Mouse (Mus musculus) heart, postnatal 14 days (tissue): ENCODE results near the gene Zfp950. TPM values are rescaled to one million over a fixed set of nuclear protein-coding genes. Genes with fewer than 3 reads are reported as not detected.
A peak's percentile ranks its signal among the peaks of the same experiment; 100 is the strongest.
"Not testable (repeated sequence)": the region's sequence is repeated elsewhere in the genome, so short reads cannot be mapped to it uniquely, and the experiment has no call there.

ENCODE experiments used
- DNase-seq, 2 experiments: peaks; one replicate each; pipeline ENCODE4 v3.0.0; 2021 to 2022
- intact Hi-C: fragments of 180-260 bp; cut with DNase I; formaldehyde crosslinking; loops from one replicate; pipeline ENCODE4 v1.15.1; 2025
- long read RNA-seq, 2 experiments: library from polyadenylated mRNA; stranded (forward); transcript quantifications; one replicate each; pipeline ENCODE4 v2.0.0; 2021
- total RNA-seq, 2 experiments: library from RNA; stranded (reverse); gene quantifications; 2 replicates each; pipeline ENCODE4 v1.2.3; 2021

Zfp950 gene
- total RNA-seq: 10 to 100 TPM in 1 of 2 experiments, 1 to 10 TPM in 1; 9.9 to 14.8 TPM
- long read RNA-seq, experiment 1, full-length matches to known transcripts: 4 of 4 reads
- long read RNA-seq, experiment 1, partial matches to known transcripts: 0 of 4 reads
- long read RNA-seq, experiment 1, other reads (novel, unspliced or antisense): 0 of 4 reads
- long read RNA-seq, experiment 2, full-length matches to known transcripts: 5 of 7 reads
- long read RNA-seq, experiment 2, partial matches to known transcripts: 1 of 7 reads
- long read RNA-seq, experiment 2, other reads (novel, unspliced or antisense): 1 of 7 reads

GRCm38 (mm10) chr19:61140342-61141206 is at the start of gene Zfp950:
Zfp950 (minus strand) TSS chr19:61140840.
- intact Hi-C loops: no loop called here
- peak; percentile 74 to 82 for DNase-seq

DNA sequence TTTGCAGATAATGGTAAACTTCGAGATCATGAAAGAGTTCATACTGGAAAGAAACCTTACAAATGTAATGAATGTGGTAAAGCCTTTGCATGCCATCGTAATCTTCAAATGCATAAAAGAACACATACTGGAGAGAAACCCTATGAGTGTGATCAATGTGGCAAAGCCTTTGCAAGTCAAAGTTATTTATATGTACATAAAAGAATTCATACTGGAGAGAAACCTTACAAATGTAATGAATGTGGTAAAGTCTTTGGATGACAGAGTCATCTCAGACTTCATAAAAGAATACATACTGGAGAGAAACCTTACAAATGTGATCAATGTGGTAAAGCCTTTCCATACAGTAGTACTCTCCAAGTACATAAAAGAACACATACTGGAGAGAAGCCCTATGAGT is 43.0 kb upstream of the Zfp950 start, which contains the start of gene Gm6020:
TSS of gene Gm6020 (plus strand) at position 301 of the 400 bp plus-strand sequence.
- DNase-seq, intact Hi-C loops: not testable (repeated sequence)

GRCm38 (mm10) chr19:61175756-61176324 is 35.2 kb upstream of the Zfp950 start, which contains the start of gene Gm7102:
Gm7102 (minus strand) TSS chr19:61176309.
- intact Hi-C loops: no loop called here
- DNase-seq: no peak

DNA sequence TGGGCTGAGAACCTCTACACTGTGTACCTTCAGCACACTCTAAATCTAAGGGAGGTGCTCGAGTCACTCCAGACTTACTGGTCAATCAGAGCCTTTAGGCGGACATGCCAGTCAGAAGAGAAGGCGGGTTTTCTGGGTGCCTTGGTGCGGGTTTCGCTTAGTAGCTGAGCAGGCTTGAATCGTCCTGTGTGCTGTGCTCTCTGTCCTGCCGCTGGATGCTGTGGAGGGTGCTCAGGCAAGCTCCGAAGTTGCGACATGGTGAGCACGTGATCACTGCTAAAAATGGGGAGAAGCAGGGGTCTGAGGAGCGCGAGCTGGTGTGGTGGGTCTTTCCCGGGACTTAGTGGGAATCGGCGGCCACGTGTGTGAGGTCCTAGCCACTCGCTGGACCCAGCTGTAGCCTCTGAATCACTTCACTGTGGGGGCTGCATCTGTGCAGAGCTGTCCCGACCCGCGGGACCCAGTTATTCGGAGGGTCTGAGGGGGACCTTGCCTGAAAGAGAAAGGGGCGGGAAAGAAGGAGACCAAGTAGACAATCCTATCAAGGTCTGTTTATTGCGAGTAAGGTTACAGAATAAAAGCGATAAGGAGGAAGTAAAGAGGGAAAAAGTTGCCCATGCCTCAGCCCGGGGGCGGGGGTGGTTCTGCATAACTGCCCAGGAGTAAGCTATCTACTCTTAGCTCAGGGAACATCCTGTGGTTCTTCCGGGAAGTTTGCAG is 11.2 kb upstream of the Zfp950 start:
- intact Hi-C loops: no loop called here
- DNase-seq: no peak

DNA sequence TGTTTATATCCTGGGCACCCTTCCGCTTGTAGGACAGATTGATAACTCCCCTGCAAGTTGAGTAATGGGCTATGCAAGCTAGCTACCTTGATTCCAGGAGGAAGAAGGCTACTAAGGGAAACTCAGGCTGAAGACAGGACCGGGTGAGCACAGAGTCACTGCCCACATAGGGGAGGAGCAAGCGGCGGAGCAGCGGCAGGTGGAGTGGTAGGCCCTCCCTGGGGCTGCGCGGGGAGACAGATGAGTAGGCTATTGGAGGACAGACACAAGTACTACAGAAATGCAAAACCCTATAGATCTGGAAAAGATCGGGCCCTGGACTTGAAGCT is 10.7 kb upstream of the Zfp950 start:
- intact Hi-C loops: no loop called here
- DNase-seq: no peak

DNA sequence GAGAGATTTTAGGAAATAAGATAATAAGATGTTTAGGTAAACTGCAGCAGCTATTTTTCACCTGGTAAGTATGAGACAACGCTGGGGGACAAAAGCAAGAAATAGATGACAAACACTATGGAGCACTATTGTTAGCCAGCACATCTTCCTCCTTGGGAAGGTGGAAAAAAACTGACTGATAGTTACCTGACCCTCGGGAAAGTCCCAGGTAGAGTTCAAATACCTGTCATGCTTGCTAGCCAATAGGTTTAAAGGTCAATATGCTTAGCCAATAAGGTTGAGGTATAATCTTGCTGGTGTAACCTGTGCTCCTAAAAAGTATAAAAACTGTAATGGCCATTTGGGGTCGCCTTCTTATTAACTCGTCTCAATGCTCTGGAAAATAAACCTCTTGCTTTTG is 659 bp upstream of the Zfp950 start:
- DNase-seq: no peak
- intact Hi-C loops: no loop called here

- no peak for DNase-seq
- intact Hi-C loops: no loop called here
Observed at GRCm38 (mm10) chr19:61138655-61139054, 2.0 kb downstream of the Zfp950 start.

GRCm38 (mm10) chr19:61131096-61131495 is 9.5 kb downstream of the Zfp950 start:
- intact Hi-C loops: no loop called here
- DNase-seq: no peak

GRCm38 (mm10) chr19:61110184-61110583 is 30.5 kb downstream of the Zfp950 start:
- intact Hi-C loops: no loop called here
- DNase-seq: no peak

DNA sequence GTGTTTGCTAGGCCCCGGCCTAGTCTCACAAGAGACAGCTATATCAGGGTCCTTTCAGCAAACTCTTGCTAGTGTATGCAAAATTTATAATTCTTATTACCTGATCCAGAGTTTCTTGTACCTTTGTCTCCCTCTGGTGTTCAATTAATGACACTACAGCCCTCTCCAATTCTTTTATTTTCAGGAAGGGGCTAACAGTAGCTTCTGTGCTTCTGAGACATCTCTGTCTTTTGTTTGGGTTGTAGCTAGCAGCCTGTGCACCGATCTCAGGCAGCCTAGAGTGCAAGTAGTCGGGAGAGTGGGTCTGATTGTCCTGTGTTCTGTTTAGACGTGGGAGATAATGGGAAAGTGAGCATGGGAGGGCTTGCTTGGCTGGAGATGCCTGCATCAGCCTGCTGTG is 42.9 kb downstream of the Zfp950 start:
- no peak for DNase-seq
- intact Hi-C loops: no loop called here

DNA sequence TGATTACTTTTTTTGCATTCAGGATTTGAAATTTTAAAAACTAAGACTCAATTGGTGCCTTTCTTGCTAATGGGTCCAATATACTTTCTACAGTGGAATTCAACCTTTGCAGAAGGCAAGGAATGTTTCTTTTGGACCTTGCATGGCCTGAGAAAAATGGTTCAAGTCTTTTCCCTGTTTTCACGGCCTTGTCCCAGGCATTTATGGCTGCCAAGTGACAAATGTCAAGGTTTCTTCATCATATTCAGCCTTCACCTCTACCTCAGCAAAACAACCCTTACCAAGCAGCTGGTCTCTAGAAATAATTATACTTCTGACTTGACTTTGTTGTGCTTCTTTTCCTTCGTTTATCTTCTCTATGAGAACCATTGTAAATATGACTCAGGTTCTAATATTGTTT is 43.9 kb downstream of the Zfp950 start:
- intact Hi-C loops: no loop called here

GRCm38 (mm10) chr19:61090541-61090940 is 50.1 kb downstream of the Zfp950 start:
- intact Hi-C loops: no loop called here
- DNase-seq: no peak

More for the DNA sequence above, 43.9 kb downstream of the Zfp950 start:
- DNase-seq: no peak

GRCm38 (mm10) chr19:61089001-61089400 is 51.6 kb downstream of the Zfp950 start:
- intact Hi-C loops: no loop called here
- DNase-seq: no peak

DNA sequence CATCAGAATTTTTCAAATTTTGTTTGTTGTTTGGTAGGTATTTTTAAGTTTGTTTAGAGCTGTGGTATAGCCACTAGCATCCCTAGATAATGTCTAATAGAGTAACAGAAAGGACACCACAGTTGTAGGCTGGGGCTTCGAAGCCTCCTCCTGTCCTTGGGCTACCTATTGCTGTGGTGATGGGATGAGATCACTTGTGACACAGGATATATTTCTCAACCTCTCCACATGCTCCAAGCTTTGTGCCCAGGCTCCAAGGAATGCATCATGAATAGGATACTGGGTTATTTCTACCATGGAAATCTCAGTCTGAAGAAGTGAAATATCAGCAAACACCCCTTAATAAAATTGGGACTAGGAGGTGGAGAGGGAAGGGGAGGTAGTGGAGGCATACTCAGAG is 52.9 kb downstream of the Zfp950 start:
- intact Hi-C loops: no loop called here

GRCm38 (mm10) chr19:61085217-61085616 is 55.4 kb downstream of the Zfp950 start:
- intact Hi-C loops: no loop called here
- no peak for DNase-seq

More for the DNA sequence above, 52.9 kb downstream of the Zfp950 start:
- no peak for DNase-seq

DNA sequence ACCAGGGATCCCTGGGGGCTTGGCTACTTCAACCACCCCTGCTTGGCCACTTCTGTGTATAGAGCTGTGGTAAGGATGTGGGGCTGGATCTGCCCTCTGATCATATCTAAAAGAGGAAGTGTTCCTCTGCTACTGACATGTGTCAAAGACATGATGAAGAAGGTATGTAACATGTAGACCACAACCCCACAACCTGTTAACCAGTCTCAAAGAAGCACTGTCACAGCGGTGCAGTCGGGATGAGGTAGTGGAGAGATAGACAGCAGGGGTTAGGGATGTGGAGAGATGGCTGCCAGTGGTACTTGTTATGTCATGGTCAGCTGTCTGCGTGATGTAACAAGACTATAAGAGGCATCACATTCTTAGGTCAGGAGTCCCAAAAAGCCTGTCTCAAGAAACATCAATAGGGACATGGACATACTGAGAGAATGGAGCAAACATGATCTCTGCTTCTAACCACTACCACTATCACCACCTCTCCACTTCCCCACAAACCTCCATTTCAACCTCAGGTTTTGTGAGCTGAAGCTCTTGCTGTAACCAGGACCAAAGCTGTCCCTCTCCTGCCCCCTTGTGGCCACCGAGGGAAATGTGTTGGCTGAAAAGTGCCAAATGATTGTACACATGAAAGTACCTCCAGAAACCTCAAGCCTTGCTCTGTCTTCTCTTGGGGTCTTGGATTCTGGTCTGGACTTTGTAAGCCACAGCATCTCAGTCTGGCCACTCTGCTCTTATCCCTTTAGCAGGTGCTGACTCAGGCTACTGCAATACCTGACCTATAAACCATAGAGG is 56.3 kb downstream of the Zfp950 start:
- peak; percentile 88 to 93 for DNase-seq
- intact Hi-C loops: loop anchor here (1.0 to 5.0 kb wide), 3 partner anchors 132 to 201 kb away; partner anchors contain the start of gene Grk5

DNA sequence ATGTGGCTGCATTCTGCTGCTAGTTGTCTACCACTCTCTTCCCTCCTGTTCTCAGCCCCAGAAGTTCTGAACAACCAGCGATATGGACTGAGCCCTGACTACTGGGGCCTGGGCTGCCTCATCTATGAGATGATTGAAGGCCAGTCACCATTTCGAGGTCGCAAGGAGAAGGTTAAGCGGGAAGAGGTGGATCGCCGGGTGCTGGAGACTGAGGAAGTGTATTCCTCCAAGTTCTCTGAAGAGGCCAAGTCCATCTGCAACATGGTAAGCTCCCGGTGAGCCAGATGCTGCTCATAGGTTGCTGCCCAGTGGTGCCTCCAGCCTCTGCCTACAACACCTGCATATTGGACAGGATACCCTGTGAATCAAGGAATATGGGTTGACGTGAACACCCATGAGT is 57.6 kb downstream of the Zfp950 start:
- intact Hi-C loops: loop anchor here (5.0 kb wide), 1 partner anchor 131 kb away; no protein-coding TSS in a partner anchor
- no peak for DNase-seq

- DNase-seq: no peak
- intact Hi-C loops: loop anchor here (5.0 kb wide), 1 partner anchor 128 kb away; no protein-coding TSS in a partner anchor
Observed at GRCm38 (mm10) chr19:61080251-61080749, 60.3 kb downstream of the Zfp950 start.

- intact Hi-C loops: no loop called here
- DNase-seq: no peak
Observed at GRCm38 (mm10) chr19:61078622-61079021, 62.0 kb downstream of the Zfp950 start.
